Mouse (Mus musculus) adrenal gland, postnatal 36 days (tissue): Measurements from ENCODE around the gene Olfr504. TPM values are rescaled to one million over a fixed set of nuclear protein-coding genes. Genes with fewer than 3 reads are reported as not detected.
"Not testable (repeated sequence)": the region's sequence is repeated elsewhere in the genome, so short reads cannot be mapped to it uniquely, and the experiment has no call there.

Experiments used
- DNase-seq, 2 experiments: peaks; one replicate each; pipeline ENCODE4 v3.0.0; 2021; ENCODE audit warnings: mixed read lengths in 1 of 2
- long read RNA-seq, 2 experiments: library from polyadenylated mRNA; stranded (forward); transcript quantifications; one replicate each; pipeline ENCODE4 v2.0.0; 2021; ENCODE audit warnings: borderline sequencing depth in 2 of 2
- total RNA-seq, 2 experiments: library from RNA; stranded (reverse); gene quantifications; 2 replicates each; pipeline ENCODE4 v1.2.3; 2021

The Olfr504 gene
- not detected for total RNA-seq
- long read RNA-seq, experiment 1 = 0 reads
- long read RNA-seq, experiment 2 = 0 reads

GRCm38 (mm10) chr7:108565693-108566092 is at the start of gene Olfr504:
Gene Olfr504 (minus strand): TSS chr7:108565793.
- no peak for DNase-seq

- no peak for DNase-seq
Observed at GRCm38 (mm10) chr7:108614110-108614509, 48.5 kb upstream of the Olfr504 start.

- DNase-seq = no peak
Observed at GRCm38 (mm10) chr7:108610487-108610886, 44.9 kb upstream of the Olfr504 start, which contains the start of gene Olfr506. Gene Olfr506 (plus strand): TSS chr7:108610787.

- DNase-seq = not testable (repeated sequence)
Observed at GRCm38 (mm10) chr7:108601916-108602315, 36.3 kb upstream of the Olfr504 start.

- DNase-seq = no peak
Observed at GRCm38 (mm10) chr7:108589797-108590196, 24.2 kb upstream of the Olfr504 start.

GRCm38 (mm10) chr7:108544227-108544626 is 21.4 kb downstream of the Olfr504 start, which contains the start of gene Olfr503:
Gene Olfr503 (plus strand): TSS chr7:108544527.
- not testable (repeated sequence) for DNase-seq

GRCm38 (mm10) chr7:108542416-108542815 is 23.2 kb downstream of the Olfr504 start:
- no peak for DNase-seq

- no peak for DNase-seq
Observed at GRCm38 (mm10) chr7:108524965-108525364, 40.6 kb downstream of the Olfr504 start, which contains the start of gene Olfr502. Gene Olfr502 (minus strand): TSS chr7:108525065.

Other genes with a start within 250 kb of the Olfr504 start
- not detected for gene Olfr492, start 242.1 kb downstream of the Olfr504 start, total RNA-seq
- not detected for gene Olfr493, start 218.8 kb downstream of the Olfr504 start, total RNA-seq
- gene Olfr494, start 200.5 kb downstream of the Olfr504 start, total RNA-seq = not detected
- not detected for gene Olfr495, start 172.6 kb downstream of the Olfr504 start, total RNA-seq
- gene Olfr497, start 145.4 kb downstream of the Olfr504 start, total RNA-seq = not detected
- gene Olfr498, start 100.5 kb downstream of the Olfr504 start, total RNA-seq = not detected
- gene Olfr502, start 40.7 kb downstream of the Olfr504 start, total RNA-seq = not detected
- gene Olfr503, start 21.3 kb downstream of the Olfr504 start, total RNA-seq = not detected
- not detected for gene Olfr506, start 45.0 kb upstream of the Olfr504 start, total RNA-seq
- gene Olfr507, start 56.0 kb upstream of the Olfr504 start, total RNA-seq = not detected
- gene Olfr508, start 64.2 kb upstream of the Olfr504 start, total RNA-seq = not detected
- gene Olfr509, start 86.1 kb upstream of the Olfr504 start, total RNA-seq = not detected
- not detected for gene Olfr510, start 100.6 kb upstream of the Olfr504 start, total RNA-seq
- not detected for gene Olfr512, start 147.5 kb upstream of the Olfr504 start, total RNA-seq
- gene Olfr513, start 185.2 kb upstream of the Olfr504 start, total RNA-seq = not detected